In the genomic region with DNA sequence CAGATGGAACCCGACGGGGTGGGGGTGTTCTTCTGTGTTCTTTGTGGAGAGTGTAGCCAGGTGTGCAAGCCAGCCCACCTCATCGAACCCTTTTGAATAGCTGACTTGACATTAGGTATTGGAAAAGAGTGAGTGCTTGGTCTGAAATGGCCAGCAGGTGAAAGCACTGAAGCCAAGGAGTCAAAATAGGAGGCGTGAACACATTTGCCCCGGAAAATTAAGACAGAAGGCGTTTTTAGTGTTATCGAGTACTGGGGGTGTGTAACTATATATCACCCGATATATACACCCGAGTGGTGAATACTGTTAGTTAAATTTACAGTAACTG, we compare ENCODE assay signal across 9 mouse cellular contexts. TPM values are rescaled to one million over a fixed set of nuclear protein-coding genes. Genes with fewer than 3 reads are reported as not detected.
DNase-seq lines count a peak whose midpoint lies in the region; ATAC-seq and TF ChIP-seq lines count a peak whose summit lies in the region.
"Had no signal": no experiment of that assay in that cellular context is flagged by ENCODE, and none has a peak within 500 bp of the region (broad histone marks: within the 10 kb centered on the region; RNA-seq: fewer than 3 reads in every experiment).

No protein-coding gene starts in this region.

- peak overlapping the region; percentile 82 for H3K9ac ChIP-seq in heart, adult 2 months (ENCODE audit: low read depth, low read length)
- peak overlapping the region; percentile 60 for H3K9ac ChIP-seq in forebrain, embryonic 15.5 days (replicated peaks)
- H3K9ac ChIP-seq in liver, embryonic 14.5 days (replicated peaks): no peak overlapping the region

- DNase-seq in heart, adult 2 months: no peak
- DNase-seq in heart, postnatal 4 days: no peak
- DNase-seq in liver, embryonic 14.5 days (ENCODE audit: low read depth in 3 of 3, low spot score in 3 of 3): no peak
- no peak for DNase-seq in thymus, postnatal 10 days (ENCODE audit: low spot score in 2 of 2)
- DNase-seq in adipocyte (ENCODE audit: low spot score): no peak
- DNase-seq: kidney, adult 8-10 months had no signal

- peak; percentile 31 for TF ChIP-seq CTCF in heart, adult 2 months (IDR thresholded peaks at IDR 0.05)
- no peak for TF ChIP-seq CTCF in C2C12 (IDR thresholded peaks at IDR 0.05; ENCODE audit: control insufficient read depth, insufficient read depth, insufficient read length)
- no peak for TF ChIP-seq CTCF in liver, embryonic 14.5 days (IDR thresholded peaks at IDR 0.05; ENCODE audit: low read depth)

- H3K79me2 ChIP-seq in heart, adult 2 months (replicated peaks; ENCODE audit: control insufficient read depth, insufficient read depth, low read length): peaks cover 3% of the 10 kb centered on the region; the same call in 1 of the 2 replicates
- H3K79me2 ChIP-seq in C2C12 (ENCODE audit: control insufficient read depth, insufficient read depth): peaks cover 50% of the 10 kb centered on the region

- peak overlapping the region; percentile 81 for H3K4me3 ChIP-seq in heart, adult 2 months
- peak overlapping the region; percentile 59 for H3K4me3 ChIP-seq in C2C12 (ENCODE audit: insufficient read depth, poor library complexity, severe bottlenecking)
- peak overlapping the region; percentile 68 for H3K4me3 ChIP-seq in forebrain, embryonic 15.5 days
- H3K4me3 ChIP-seq in liver, embryonic 14.5 days (ENCODE audit: insufficient read depth in 1 of 2, low read depth in 2 of 2, low read length in 2 of 2): peak overlapping the region in 1 of 2 experiments; percentile 59; a peak in 2 of 4 replicates

- H3K4me1 ChIP-seq in heart, adult 2 months (ENCODE audit: control insufficient read depth, insufficient read depth, low read length): peaks cover 8% of the 10 kb centered on the region; the same call in 1 of the 2 replicates
- H3K4me1 ChIP-seq in forebrain, embryonic 15.5 days: peaks cover 24% of the 10 kb centered on the region
- peaks cover 0 to 2% of the 10 kb centered on the region in 2 experiments; a peak in 1 of 4 replicates for H3K4me1 ChIP-seq in liver, embryonic 14.5 days (replicated peaks; ENCODE audit: control insufficient read depth in 2 of 2, insufficient read depth in 2 of 2, low read length in 1 of 2)

- H3K27me3 ChIP-seq in heart, adult 2 months (ENCODE audit: control insufficient read depth, insufficient read depth, low read length): no peaks in the 10 kb centered on the region
- H3K27me3 ChIP-seq in C2C12 (ENCODE audit: control insufficient read depth, insufficient read depth, insufficient read length): no peaks in the 10 kb centered on the region
- no peaks in the 10 kb centered on the region for H3K27me3 ChIP-seq in forebrain, embryonic 15.5 days
- peaks cover 38% of the 10 kb centered on the region for H3K27me3 ChIP-seq in liver, embryonic 14.5 days (ENCODE audit: control insufficient read depth, insufficient read depth, low read length)

- 10% methylated on average over 9 of the region's 9 CpGs for WGBS in heart, adult 2 months
- 26% methylated on average over 9 of the region's 9 CpGs for WGBS in forebrain, embryonic 15.5 days
- 30% methylated on average over 9 of the region's 9 CpGs for WGBS in liver, embryonic 14.5 days (ENCODE audit: insufficient replicate concordance)

- no peak for TF ChIP-seq POLR2A in heart, adult 2 months (IDR thresholded peaks at IDR 0.05; ENCODE audit: insufficient read depth, low read depth, low read length)

- peak overlapping the region; percentile 91 for H3K27ac ChIP-seq in heart, adult 2 months
- H3K27ac ChIP-seq in forebrain, embryonic 15.5 days (replicated peaks): no peak overlapping the region
- no peak overlapping the region for H3K27ac ChIP-seq in liver, embryonic 14.5 days

- TF ChIP-seq EP300 in heart, adult 2 months (IDR thresholded peaks at IDR 0.05; ENCODE audit: insufficient read depth, low read depth, low read length): no peak
- no peak for TF ChIP-seq EP300 in liver, embryonic 14.5 days (IDR thresholded peaks at IDR 0.05; ENCODE audit: low read depth)

- ATAC-seq in forebrain, embryonic 15.5 days (replicated peaks): no peak
- no peak for ATAC-seq in liver, embryonic 14.5 days (ENCODE audit: insufficient read depth)
- no peak for ATAC-seq in granulocyte monocyte progenitor cell, adult 5-6 weeks (replicated peaks; ENCODE audit: poor library complexity, severe bottlenecking)

- H3K79me3 ChIP-seq in C2C12 (ENCODE audit: low read depth): peaks cover 21% of the 10 kb centered on the region

- peak overlapping the region; percentile 96 for H3K4me2 ChIP-seq in forebrain, embryonic 15.5 days (replicated peaks)
- peak overlapping the region; percentile 63 for H3K4me2 ChIP-seq in liver, embryonic 14.5 days (ENCODE audit: low read depth)

- peaks cover 5% of the 10 kb centered on the region for H3K36me3 ChIP-seq in heart, adult 2 months (ENCODE audit: control insufficient read depth, insufficient read depth, low read length)
- H3K36me3 ChIP-seq in C2C12 (ENCODE audit: control insufficient read depth, insufficient read depth): peaks cover 17% of the 10 kb centered on the region
- no peaks in the 10 kb centered on the region for H3K36me3 ChIP-seq in forebrain, embryonic 15.5 days
- no peaks in the 10 kb centered on the region for H3K36me3 ChIP-seq in liver, embryonic 14.5 days (replicated peaks; ENCODE audit: control insufficient read depth, insufficient read depth, low read depth)

- intact Hi-C loops in heart, adult 2 months (cut with DNase I): loop anchor here (5.0 kb wide), 2 partner anchors 45 to 125 kb away; no protein-coding TSS in a partner anchor

- H3K9me3 ChIP-seq in forebrain, embryonic 15.5 days: no peaks in the 10 kb centered on the region
- H3K9me3 ChIP-seq in liver, embryonic 14.5 days (ENCODE audit: control insufficient read depth, low read length): no peaks in the 10 kb centered on the region

- H3ac ChIP-seq in C2C12 (ENCODE audit: control insufficient read depth, insufficient read length, low read depth): peak overlapping the region; percentile 79

TF ChIP-seq in C2C12, 6 proteins besides CTCF, POLR2A, EP300 and RAD21:
- TF ChIP-seq USF1 (IDR thresholded peaks at IDR 0.05; ENCODE audit: low read depth) (no peak), MAX (IDR thresholded peaks at IDR 0.05) (no peak), FOSL1 (IDR thresholded peaks at IDR 0.05; ENCODE audit: insufficient read depth, low read length, poor library complexity, severe bottlenecking) (no peak), MYOD1 (IDR thresholded peaks at IDR 0.05; ENCODE audit: control insufficient read depth, insufficient read length, low read depth) (no peak), CEBPB (IDR thresholded peaks at IDR 0.05; ENCODE audit: low read depth) (no peak), MYOG (IDR thresholded peaks at IDR 0.05; ENCODE audit: control insufficient read depth, extremely low read depth, insufficient read length) (no peak)

RNA-seq across cellular contexts. Expression of a gene that starts 0.9 kb away (rescaled TPM):
- total RNA-seq in heart, adult 2 months (2021): 10 to 100 TPM; 51.4 to 53.5 TPM
- polyA plus RNA-seq in heart, adult 2 months (2012; rRNA removed): 79.4 and 143 TPM in 2 replicates
- 10 to 100 TPM; 76.4 to 79.6 TPM for total RNA-seq in heart, postnatal 4 days (2021)
- polyA plus RNA-seq in C2C12 (2012; fragmentation: generic; extraction: Trizol): 33.0 TPM
- 40.1 and 41.0 TPM in 2 replicates for polyA plus RNA-seq in forebrain, embryonic 15.5 days (2015; fragmentation: Nextera tagmentation; extraction: Ambion mirVana)
- polyA plus RNA-seq in liver, embryonic 14.5 days (2012; rRNA removed): 1.9 and 2.6 TPM in 2 replicates
- polyA plus RNA-seq in liver, embryonic 14.5 days (2014; fragmentation: Nextera tagmentation; extraction: Ambion mirVana): 2.6 and 2.7 TPM in 2 replicates
- total RNA-seq in granulocyte monocyte progenitor cell, adult 5-6 weeks (2014; fragmentation: Nextera tagmentation): not detected in 2 replicates
- total RNA-seq in granulocyte monocyte progenitor cell, adult 5-6 weeks (2017): not detected in 2 replicates

RNA-seq across cellular contexts. Expression of a gene that starts 25.2 kb away (rescaled TPM):
- 10 to 100 TPM; 48.3 to 59.6 TPM for total RNA-seq in heart, adult 2 months (2021)
- 37.1 and 61.5 TPM in 2 replicates for polyA plus RNA-seq in heart, adult 2 months (2012; rRNA removed)
- total RNA-seq in heart, postnatal 4 days (2021): 10 to 100 TPM; 50.5 to 53.0 TPM
- 10.0 TPM for polyA plus RNA-seq in C2C12 (2012; fragmentation: generic; extraction: Trizol)
- polyA plus RNA-seq in forebrain, embryonic 15.5 days (2015; fragmentation: Nextera tagmentation; extraction: Ambion mirVana): 63.9 and 72.0 TPM in 2 replicates
- 6.5 and 7.3 TPM in 2 replicates for polyA plus RNA-seq in liver, embryonic 14.5 days (2012; rRNA removed)
- polyA plus RNA-seq in liver, embryonic 14.5 days (2014; fragmentation: Nextera tagmentation; extraction: Ambion mirVana): 14.4 and 15.5 TPM in 2 replicates
- total RNA-seq in granulocyte monocyte progenitor cell, adult 5-6 weeks (2014; fragmentation: Nextera tagmentation): 17.6 and 20.6 TPM in 2 replicates
- total RNA-seq in granulocyte monocyte progenitor cell, adult 5-6 weeks (2017): 20.0 and 27.8 TPM in 2 replicates
